Mouse (Mus musculus) stomach, postnatal 0 days (tissue): ENCODE measurements around the gene Baiap2l2. TPM values are rescaled to one million over a fixed set of nuclear protein-coding genes. Genes with fewer than 3 reads are reported as not detected.

Source experiments
- ATAC-seq: fragments of 200-750 bp; cut with Nextera tagmentation; 2 replicates; pipeline ENCODE4 v1.8.0; 2017; ENCODE audit not compliant: low FRiP score, low TSS enrichment
- DNase-seq: peaks from one replicate; pipeline ENCODE4 v3.0.0-alpha.2; 2016; ENCODE audit warnings: low spot score
- H3K27ac ChIP-seq: fragments of 300-500 bp; sonication (generic); replicated peaks from 2 replicates; pipeline ENCODE4 v1.5.1; 2014; ENCODE audit warnings: mild to moderate bottlenecking, control low read depth
- H3K27me3 ChIP-seq: fragments of 300-500 bp; sonication (generic); 2 replicates; pipeline ENCODE4 v1.6.1; 2014; ENCODE audit warnings: low read length; ENCODE audit not compliant: control insufficient read depth, insufficient read depth
- H3K36me3 ChIP-seq: fragments of 300-500 bp; sonication (generic); 2 replicates; pipeline ENCODE4 v1.6.1; 2014; ENCODE audit warnings: low read length, mixed read lengths; ENCODE audit not compliant: control insufficient read depth, insufficient read depth
- H3K4me1 ChIP-seq: fragments of 300-500 bp; sonication (generic); replicated peaks from 2 replicates; pipeline ENCODE4 v1.6.1; 2014; ENCODE audit warnings: antibody characterized with exemption; ENCODE audit not compliant: control insufficient read depth, insufficient read depth
- H3K4me2 ChIP-seq: fragments of 300-500 bp; sonication (generic); replicated peaks from 2 replicates; pipeline ENCODE4 v1.6.1; 2014; ENCODE audit warnings: low read depth, mild to moderate bottlenecking, control low read depth, moderate library complexity
- H3K4me3 ChIP-seq: fragments of 300-500 bp; sonication (generic); 2 replicates; pipeline ENCODE4 v1.5.1; 2014; ENCODE audit warnings: low read depth, low read length, control low read depth
- H3K9ac ChIP-seq: fragments of 300-500 bp; sonication (generic); 2 replicates; pipeline ENCODE4 v1.6.1; 2014; ENCODE audit warnings: mild to moderate bottlenecking, low read length, control low read depth, mixed read lengths
- H3K9me3 ChIP-seq: fragments of 300-500 bp; sonication (generic); 2 replicates; pipeline ENCODE4 v1.6.1; 2016; ENCODE audit warnings: low read length; ENCODE audit not compliant: control insufficient read depth
- CTCF ChIP-seq: IDR thresholded peaks from 2 replicates; pipeline ENCODE4 v1.5.1; 2016; ENCODE audit warnings: antibody characterized with exemption, low read depth, mild to moderate bottlenecking, moderate library complexity
- EP300 ChIP-seq: optimal IDR thresholded peaks from 2 replicates; pipeline ENCODE3; 2016; ENCODE audit warnings: antibody characterized with exemption
- WGBS: fragments of 180-500 bp; shearing (Covaris S2); extraction: QIAGEN DNeasy Blood & Tissue Kit; methylation state at CpG from one replicate; pipeline ENCODE4 v1.1.7; 2014; 5-methylcytosine and 5-hydroxymethylcytosine counted together
- polyA plus RNA-seq: library from polyadenylated mRNA; unstranded; fragments of >200 nt; fragmentation: Nextera tagmentation; extraction: Ambion mirVana; gene quantifications from 2 replicates; pipeline ENCODE4 v1.2.1, GENCODE M21; 2015

Gene Baiap2l2
- polyA plus RNA-seq, 1 experiment from 2014 or later: 4.9 TPM

GRCm38 (mm10) chr15:79328058-79328938 lies 43.0 kb upstream of the Baiap2l2 start, which contains the start of gene Pla2g6:
Pla2g6 (minus strand) TSS chr15:79328390.
- WGBS: 2% methylated on average over 46 of the region's 46 CpGs
- Histone ChIP-seq H3K9me3 (no peaks in the 10 kb centered on the region), H3K4me3 (peak within 1 kb of the TSS; percentile 53), H3K27me3 (no peaks in the 10 kb centered on the region), H3K4me1 (peaks cover 9% of the 10 kb centered on the region), H3K4me2 (peak within 1 kb of the TSS; percentile 86), H3K9ac (peak within 1 kb of the TSS; percentile 75), H3K36me3 (no peaks in the 10 kb centered on the region), H3K27ac (peak within 1 kb of the TSS; percentile 97)
- ATAC-seq: peak; percentile 92
- DNase-seq: peak; percentile 100
- TF ChIP-seq CTCF (peak; percentile 38; the same call in 1 of the 2 replicates), EP300 (peak; percentile 23)

GRCm38 (mm10) chr15:79326971-79327961 lies 41.9 kb upstream of the Baiap2l2 start:
- Histone ChIP-seq H3K36me3 (no peaks in the 10 kb centered on the region), H3K9me3 (no peaks in the 10 kb centered on the region), H3K4me2 (peak overlapping the region; percentile 86), H3K9ac (peak overlapping the region; percentile 75), H3K27me3 (no peaks in the 10 kb centered on the region), H3K27ac (peak overlapping the region; percentile 97), H3K4me3 (peak overlapping the region; percentile 53), H3K4me1 (peaks cover 14% of the 10 kb centered on the region)
- WGBS: 12% methylated on average over 20 of the region's 20 CpGs
- ATAC-seq (peak; percentile 76), DNase-seq (peak; percentile 82)
- TF ChIP-seq CTCF: no peak
- TF ChIP-seq EP300: peak; percentile 47

- peaks cover 14% of the 10 kb centered on the region for H3K4me1 ChIP-seq
- TF ChIP-seq CTCF (no peak), EP300 (no peak)
- H3K9me3 ChIP-seq: no peaks in the 10 kb centered on the region
- peak overlapping the region; percentile 97 for H3K27ac ChIP-seq
- no peak overlapping the region for H3K4me3 ChIP-seq
- peak; percentile 50 for DNase-seq
- no peaks in the 10 kb centered on the region for H3K27me3 ChIP-seq
- no peaks in the 10 kb centered on the region for H3K36me3 ChIP-seq
- ATAC-seq: no peak
- no peak overlapping the region for H3K4me2 ChIP-seq
- H3K9ac ChIP-seq: no peak overlapping the region
- 49% methylated on average over 4 of the region's 4 CpGs for WGBS
These were observed 40.9 kb upstream of the Baiap2l2 start for GRCm38 (mm10) chr15:79326264-79326663.

DNA sequence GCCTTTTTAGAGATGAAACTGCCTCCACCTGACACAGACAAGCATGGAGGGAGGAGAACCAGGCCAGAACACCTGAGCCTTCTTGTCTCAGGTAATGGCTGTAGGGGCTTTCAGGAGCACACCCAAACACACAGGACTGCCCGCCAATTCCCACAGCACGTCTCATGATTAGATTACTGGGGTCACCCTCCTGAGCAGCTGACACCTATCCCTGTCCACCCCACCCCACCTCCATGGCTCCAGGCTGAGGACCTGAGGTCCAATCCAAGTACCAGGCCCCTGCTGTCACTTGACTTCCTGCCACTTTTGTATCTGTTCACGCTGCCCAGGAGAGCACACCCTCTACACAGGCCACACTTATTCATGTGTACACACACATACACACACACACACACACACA lies 40.4 kb upstream of the Baiap2l2 start:
- no peaks in the 10 kb centered on the region for H3K9me3 ChIP-seq
- H3K27me3 ChIP-seq: no peaks in the 10 kb centered on the region
- H3K27ac ChIP-seq: peak overlapping the region; percentile 97
- no peak overlapping the region for H3K4me2 ChIP-seq
- no peak overlapping the region for H3K4me3 ChIP-seq
- peaks cover 14% of the 10 kb centered on the region for H3K4me1 ChIP-seq
- no peak overlapping the region for H3K9ac ChIP-seq
- WGBS: 72% methylated on average over 3 of the region's 3 CpGs
- TF ChIP-seq EP300 (no peak), CTCF (no peak)
- ATAC-seq (no peak), DNase-seq (peak; percentile 39)
- no peaks in the 10 kb centered on the region for H3K36me3 ChIP-seq

- H3K4me3 ChIP-seq: no peak overlapping the region
- no peaks in the 10 kb centered on the region for H3K9me3 ChIP-seq
- peaks cover 14% of the 10 kb centered on the region for H3K4me1 ChIP-seq
- H3K27ac ChIP-seq: peak overlapping the region; percentile 84
- no peak overlapping the region for H3K9ac ChIP-seq
- H3K36me3 ChIP-seq: no peaks in the 10 kb centered on the region
- 73% methylated on average over 3 of the region's 3 CpGs for WGBS
- ATAC-seq: no peak
- H3K27me3 ChIP-seq: no peaks in the 10 kb centered on the region
- no peak overlapping the region for H3K4me2 ChIP-seq
- TF ChIP-seq CTCF (no peak), EP300 (no peak)
- no peak for DNase-seq
These were observed 39.0 kb upstream of the Baiap2l2 start for GRCm38 (mm10) chr15:79324373-79324772.
